Mouse (Mus musculus) bone marrow macrophage, adult 2 months (primary cell): ENCODE results near the gene Xk. TPM values are rescaled to one million over a fixed set of nuclear protein-coding genes. Genes with fewer than 3 reads are reported as not detected.
"Not testable (repeated sequence)": the region's sequence is repeated elsewhere in the genome, so short reads cannot be mapped to it uniquely, and the experiment has no call there.

Experiments used
- H3K27ac ChIP-seq: 2 replicates; pipeline ENCODE4 v1.5.1; 2012; ENCODE audit warnings: low read depth, low read length; ENCODE audit not compliant: insufficient read depth
- H3K4me1 ChIP-seq: 2 replicates; pipeline ENCODE4 v1.6.1; 2012; ENCODE audit warnings: low read length; ENCODE audit not compliant: control insufficient read depth, insufficient read depth
- H3K4me3 ChIP-seq: 2 replicates; pipeline ENCODE4 v1.5.1; 2012; ENCODE audit warnings: mild to moderate bottlenecking, low read length, moderate library complexity; ENCODE audit not compliant: insufficient read depth
- CTCF ChIP-seq: IDR thresholded peaks from 2 replicates; pipeline ENCODE4 v1.5.1; 2012; ENCODE audit warnings: low read depth, mild to moderate bottlenecking, low read length, moderate library complexity
- POLR2A ChIP-seq: IDR thresholded peaks from 2 replicates; pipeline ENCODE4 v1.6.1; 2012; ENCODE audit warnings: mild to moderate bottlenecking, low read depth, low read length, borderline replicate concordance
- polyA plus RNA-seq: library from polyadenylated mRNA; stranded (reverse); fragments of >200 nt; gene quantifications from 2 replicates; pipeline ENCODE4 v1.2.4, GENCODE M21; 2012; ENCODE audit not compliant: missing spikeins, insufficient read depth, insufficient read length

Gene Xk
- polyA plus RNA-seq, 1 experiment = 0.92 TPM

DNA sequence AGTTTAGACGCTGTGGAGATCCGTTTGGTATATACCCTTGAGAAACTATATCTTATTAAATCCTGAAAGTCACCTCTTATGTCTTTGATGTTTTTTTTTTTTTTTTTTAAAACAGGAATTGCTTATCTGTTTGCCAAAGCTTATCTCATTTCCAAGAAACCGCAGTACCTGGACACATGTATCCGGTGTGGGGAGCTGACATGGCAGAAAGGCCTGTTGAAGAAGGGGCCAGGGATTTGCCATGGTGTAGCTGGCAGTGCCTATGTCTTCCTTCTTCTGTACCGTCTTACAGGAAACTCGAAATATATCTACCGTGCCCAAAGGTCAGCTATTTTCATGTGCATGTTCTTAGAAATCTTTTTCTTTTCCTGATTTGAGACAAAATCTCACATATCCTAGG lies 14.7 kb upstream of the Xk start:
- H3K4me3 ChIP-seq = no peak overlapping the region
- H3K27ac ChIP-seq = no peak overlapping the region
- H3K4me1 ChIP-seq = no peaks in the 10 kb centered on the region
- TF ChIP-seq POLR2A = no peak
- no peak for TF ChIP-seq CTCF

DNA sequence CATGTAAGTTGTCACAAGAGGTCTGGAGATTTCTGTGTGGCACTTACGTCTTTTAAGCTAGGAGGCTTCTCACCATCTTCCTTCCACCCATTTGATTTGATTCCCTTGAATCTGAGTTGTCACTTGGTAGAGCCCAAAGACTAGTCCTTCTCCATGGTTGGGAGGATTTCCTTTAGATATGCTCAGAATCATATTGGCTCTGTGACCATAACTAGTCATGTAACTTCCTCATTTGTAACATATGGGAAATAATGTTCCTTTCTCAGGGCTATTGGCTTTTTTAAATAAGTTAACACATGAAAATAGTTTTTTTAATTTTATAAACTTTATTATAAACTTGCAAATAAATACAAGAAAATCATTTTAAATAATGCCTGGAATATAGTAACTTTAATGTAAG lies 13.3 kb upstream of the Xk start:
- Histone ChIP-seq H3K27ac (no peak overlapping the region), H3K4me3 (no peak overlapping the region), H3K4me1 (no peaks in the 10 kb centered on the region)
- no peak for TF ChIP-seq CTCF

DNA sequence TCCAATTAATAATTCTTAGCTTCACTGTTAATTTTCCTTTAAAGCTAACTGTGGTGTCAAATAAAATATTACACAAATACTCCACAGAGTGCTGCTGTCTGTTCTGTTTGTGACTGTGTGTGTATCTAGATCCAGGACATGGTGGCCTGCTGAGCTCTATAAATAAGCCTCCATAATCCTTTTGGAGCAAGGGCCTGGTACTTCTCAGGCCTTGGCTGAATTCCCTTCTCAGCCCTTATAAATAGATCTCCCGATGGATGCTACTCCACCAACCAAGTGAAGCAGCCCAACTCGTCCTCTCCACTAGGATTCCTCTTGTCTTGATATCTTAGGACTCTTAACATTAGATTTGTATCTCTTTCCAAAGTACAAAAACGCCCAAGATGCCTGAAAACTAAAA lies 1.4 kb upstream of the Xk start:
- H3K27ac ChIP-seq = no peak overlapping the region
- no peak overlapping the region for H3K4me3 ChIP-seq
- TF ChIP-seq CTCF = no peak
- peaks cover 3% of the 10 kb centered on the region; the same call in 1 of the 2 replicates for H3K4me1 ChIP-seq

DNA sequence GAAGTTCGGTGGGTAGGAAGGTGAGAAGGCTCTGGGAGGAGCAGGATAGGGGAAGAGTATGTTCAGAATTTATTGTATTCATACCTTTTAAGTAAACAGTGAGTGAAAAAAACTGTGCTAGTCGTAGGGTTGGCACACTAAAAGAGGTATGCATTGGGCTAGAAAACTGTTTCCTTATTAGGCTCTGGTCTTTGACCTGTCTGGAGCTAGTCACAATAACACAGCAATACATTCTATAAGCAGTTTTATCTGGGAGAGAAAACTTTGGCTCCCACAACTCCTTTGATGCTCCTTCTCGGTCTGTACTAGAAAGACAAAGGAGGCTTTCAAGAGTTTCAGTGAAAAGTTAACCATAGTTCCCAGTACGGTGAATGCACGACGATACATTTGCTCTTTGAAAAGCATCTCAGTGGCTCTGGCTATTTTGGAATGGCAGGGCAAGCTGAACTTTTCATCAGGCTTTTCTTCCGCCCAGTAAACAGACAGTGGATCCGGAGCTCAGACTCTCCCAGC lies 553 bp upstream of the Xk start:
- Histone ChIP-seq H3K4me3 (peak overlapping the region; percentile 94), H3K4me1 (peaks cover 3% of the 10 kb centered on the region; the same call in 1 of the 2 replicates), H3K27ac (0 out of 2 replicates have a peak overlapping the region, but pooled peaks have one; percentile 6)
- no peak for TF ChIP-seq POLR2A
- no peak for TF ChIP-seq CTCF

DNA sequence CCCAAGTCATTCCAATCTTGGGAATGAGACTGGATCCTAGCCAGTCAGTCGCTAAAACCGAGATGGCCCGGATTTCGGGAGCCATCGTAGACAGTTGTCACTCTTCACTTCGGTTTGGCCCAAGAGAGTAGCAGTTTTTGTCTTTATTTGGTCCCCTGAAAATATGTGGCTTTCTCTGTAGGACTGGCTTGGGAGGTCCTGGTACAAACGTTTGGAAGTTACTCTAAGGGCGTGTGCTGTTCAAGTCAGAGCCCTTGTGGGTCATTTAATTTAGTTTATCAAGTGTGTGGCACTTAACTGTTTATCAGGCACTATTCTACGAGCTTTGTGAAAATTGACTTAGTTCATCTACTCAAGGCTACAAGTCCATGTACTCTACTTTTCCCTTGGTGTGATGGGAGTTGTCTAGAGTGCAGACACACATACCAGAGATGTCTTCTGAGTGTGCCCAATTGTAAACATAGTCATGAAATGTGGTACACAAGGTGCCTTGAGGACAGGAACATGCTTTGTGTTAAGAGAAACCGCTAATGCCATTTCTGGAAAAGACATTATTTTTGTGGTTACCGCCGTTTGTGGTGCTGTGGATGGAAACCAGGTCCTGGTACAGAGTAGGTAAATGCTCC lies 934 bp downstream of the Xk start:
- peaks cover 3% of the 10 kb centered on the region; the same call in 1 of the 2 replicates for H3K4me1 ChIP-seq
- no peak overlapping the region for H3K27ac ChIP-seq
- peak overlapping the region; percentile 94 for H3K4me3 ChIP-seq
- TF ChIP-seq CTCF (no peak), POLR2A (no peak)

DNA sequence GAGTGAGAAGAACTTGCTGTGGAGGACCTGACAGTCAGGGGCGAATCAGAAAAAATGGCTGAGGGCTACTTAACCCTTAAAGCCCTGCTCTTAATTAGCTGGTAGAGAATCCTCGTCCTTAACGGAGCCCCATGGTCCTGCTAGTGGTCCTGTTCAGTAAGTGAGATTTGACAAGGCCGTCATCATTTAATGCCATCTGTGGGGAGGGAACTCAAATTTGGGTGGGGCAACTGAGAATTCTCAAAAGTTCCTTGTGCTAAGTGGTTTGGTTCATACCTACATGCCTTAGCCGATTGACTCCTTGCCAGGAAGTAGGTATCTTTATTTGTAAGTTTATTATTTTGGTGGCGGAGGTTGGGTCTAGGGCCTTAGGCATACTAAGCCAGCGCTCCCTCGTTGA lies 1.8 kb downstream of the Xk start:
- no peak for TF ChIP-seq POLR2A
- Histone ChIP-seq H3K4me1 (peaks cover 3% of the 10 kb centered on the region; the same call in 1 of the 2 replicates), H3K27ac (no peak overlapping the region), H3K4me3 (no peak overlapping the region)

DNA sequence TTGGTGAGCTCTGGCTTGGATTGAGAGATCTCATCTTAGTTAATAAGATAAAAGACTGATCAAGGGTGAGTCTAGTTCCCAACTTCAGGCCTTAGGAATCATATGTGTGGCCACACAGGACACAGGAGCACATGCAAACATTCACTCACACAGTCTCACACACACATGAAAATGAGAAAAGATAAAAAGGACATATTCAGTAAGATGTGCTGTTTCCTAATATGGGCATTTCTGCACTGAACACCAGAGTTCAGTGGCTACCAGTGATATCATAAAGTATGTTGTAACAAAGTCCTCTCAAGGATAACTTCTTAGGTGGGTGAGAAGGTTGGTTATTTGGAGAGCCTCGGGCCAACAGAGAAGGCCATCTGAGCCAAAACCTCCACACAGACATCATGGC lies 10.9 kb downstream of the Xk start, which contains the start of gene H2al1m:
TSS of gene H2al1m (plus strand) at position 301 of the 400 bp plus-strand sequence.
- H3K4me1 ChIP-seq, H3K27ac ChIP-seq, H3K4me3 ChIP-seq: not testable (repeated sequence)

DNA sequence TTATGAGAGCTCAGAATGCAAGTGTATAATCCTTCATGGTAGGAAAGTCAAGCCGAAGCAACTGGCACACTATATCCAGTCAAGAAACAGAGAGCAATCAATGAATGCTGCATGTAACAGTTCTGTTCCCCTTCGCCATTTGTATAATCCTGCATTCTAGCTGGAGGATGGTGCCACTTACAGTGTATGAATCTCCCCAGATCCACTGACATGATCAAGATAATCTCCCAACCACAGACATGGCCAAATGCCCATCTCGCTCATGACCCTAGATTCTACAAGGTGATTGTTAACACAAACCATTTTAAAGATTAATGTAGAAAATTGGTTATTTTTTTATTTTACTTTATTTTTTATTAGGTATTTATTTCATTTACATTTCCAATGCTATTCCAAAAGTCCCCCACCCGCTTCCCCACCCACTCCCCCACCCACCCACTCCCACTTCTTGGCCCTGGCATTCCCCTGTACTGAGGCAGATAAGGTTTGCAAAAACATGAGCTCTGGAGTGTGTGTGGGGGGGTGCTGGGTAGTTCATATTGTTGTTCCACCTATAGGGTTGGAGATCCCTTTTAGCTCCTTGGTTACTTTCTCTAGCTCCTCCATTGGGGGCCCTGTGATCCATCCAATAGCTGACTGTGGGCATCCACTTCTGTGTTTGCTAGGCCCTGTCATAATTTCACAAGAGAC lies 20.7 kb downstream of the Xk start:
- H3K4me3 ChIP-seq, H3K4me1 ChIP-seq, H3K27ac ChIP-seq: not testable (repeated sequence)

DNA sequence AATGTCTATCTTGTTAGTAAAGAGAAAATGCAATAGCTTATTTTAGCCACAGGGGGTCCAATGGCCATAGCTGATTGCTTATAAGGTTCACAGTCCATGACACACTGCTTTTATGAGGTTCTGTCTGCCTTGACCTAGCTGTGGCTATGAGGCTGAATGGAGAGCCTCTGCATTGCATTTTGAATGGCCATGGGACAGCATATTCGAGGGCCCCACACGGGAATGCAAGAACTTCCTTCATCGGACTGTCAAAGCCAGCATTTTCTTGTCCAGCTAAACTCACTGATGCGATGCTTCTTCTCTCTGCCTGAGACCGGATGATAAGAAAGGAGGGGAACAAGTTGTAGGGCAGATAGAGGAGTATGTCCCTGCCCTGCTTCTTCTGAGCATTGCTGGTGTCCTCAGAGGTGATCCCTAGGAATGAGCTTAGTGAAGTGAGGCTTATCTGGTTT lies 25.9 kb downstream of the Xk start:
- Histone ChIP-seq H3K4me3 (no peak overlapping the region), H3K27ac (no peak overlapping the region), H3K4me1 (no peaks in the 10 kb centered on the region)
- TF ChIP-seq POLR2A (no peak), CTCF (no peak)

DNA sequence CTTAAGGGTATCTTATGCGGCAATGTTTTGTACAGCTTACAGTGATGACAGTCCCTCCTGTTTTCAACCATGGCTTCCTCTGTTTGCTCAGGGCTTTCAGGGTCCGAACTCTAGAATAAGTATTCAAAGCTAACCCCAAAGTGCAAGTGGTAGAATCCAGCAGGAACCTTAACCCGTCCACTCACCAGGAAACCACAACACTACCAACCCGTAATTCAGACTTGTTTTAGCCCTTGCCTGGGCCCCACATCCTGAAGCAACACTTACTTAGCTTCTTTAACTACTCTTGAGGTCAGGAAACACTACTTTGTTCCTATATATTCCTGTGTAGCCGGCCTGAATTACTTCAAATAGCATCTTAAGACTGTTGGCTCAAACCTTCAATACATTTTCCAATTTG lies 30.2 kb downstream of the Xk start:
- Histone ChIP-seq H3K4me1 (no peaks in the 10 kb centered on the region), H3K4me3 (no peak overlapping the region), H3K27ac (no peak overlapping the region)
- no peak for TF ChIP-seq CTCF
- TF ChIP-seq POLR2A = no peak
